14 mouse cellular contexts compared by ENCODE assay signal in genomic region chr15:83758958-83759357, GRCm38 (mm10). TPM values are rescaled to one million over a fixed set of nuclear protein-coding genes. Genes with fewer than 3 reads are reported as not detected.
DNase-seq lines count a peak whose midpoint lies in the region; ATAC-seq and TF ChIP-seq lines count a peak whose summit lies in the region.
"Had no signal": no experiment of that assay in that cellular context is flagged by ENCODE, and none has a peak within 500 bp of the region (broad histone marks: within the 10 kb centered on the region; RNA-seq: fewer than 3 reads in every experiment).

No protein-coding gene starts in this region.

- H3K9me3 ChIP-seq in liver, postnatal 0 days (ENCODE audit: low read length): no peaks in the 10 kb centered on the region
- H3K9me3 ChIP-seq in liver, embryonic 11.5 days (ENCODE audit: control insufficient read depth, low read length): 0 out of 2 replicates have a peak, but pooled peaks cover 2% of the 10 kb centered on the region
- peaks cover 4% of the 10 kb centered on the region for H3K9me3 ChIP-seq in E14TG2a.4 (ENCODE audit: low read length)
- H3K9me3 ChIP-seq in hindbrain, postnatal 0 days (ENCODE audit: low read length): no peaks in the 10 kb centered on the region

- H3K27me3 ChIP-seq in liver, postnatal 0 days (ENCODE audit: insufficient read depth, low read length): no peaks in the 10 kb centered on the region
- no peaks in the 10 kb centered on the region for H3K27me3 ChIP-seq in liver, embryonic 11.5 days (replicated peaks; ENCODE audit: control insufficient read depth, insufficient read depth, low read length)
- peaks cover 8% of the 10 kb centered on the region; the same call in 1 of the 2 replicates for H3K27me3 ChIP-seq in E14TG2a.4 (ENCODE audit: insufficient read depth, low read length)
- H3K27me3 ChIP-seq in hindbrain, postnatal 0 days (ENCODE audit: insufficient read depth, low read length): no peaks in the 10 kb centered on the region

- no peak for ATAC-seq in liver, postnatal 0 days
- no peak for ATAC-seq in liver, embryonic 11.5 days (replicated peaks; ENCODE audit: low FRiP score)
- no peak for ATAC-seq in hindbrain, postnatal 0 days

- 11% methylated on average over 4 of the region's 4 CpGs for WGBS in liver, postnatal 0 days (ENCODE audit: insufficient replicate concordance)
- 12% methylated on average over 4 of the region's 4 CpGs for WGBS in liver, embryonic 11.5 days
- 8% methylated on average over 4 of the region's 4 CpGs for WGBS in hindbrain, postnatal 0 days

- TF ChIP-seq CTCF in gastrocnemius, adult 2 months (IDR thresholded peaks at IDR 0.05): peak; percentile 78
- peak; percentile 62 for TF ChIP-seq CTCF in liver, postnatal 0 days (IDR thresholded peaks at IDR 0.05; ENCODE audit: low read depth)
- TF ChIP-seq CTCF in E14TG2a.4 (conservative IDR thresholded peaks at IDR 0.05; ENCODE audit: low read length): peak; percentile 91
- TF ChIP-seq CTCF in hindbrain, postnatal 0 days (IDR thresholded peaks at IDR 0.05; ENCODE audit: low read depth): peak; percentile 84

- intact Hi-C loops in gastrocnemius, adult 2 months (cut with DNase I): loop anchor here (1.0 kb wide), 1 partner anchor 95 kb away; no protein-coding TSS in a partner anchor

- H3K27ac ChIP-seq in gastrocnemius, adult 2 months: no peak overlapping the region
- H3K27ac ChIP-seq in liver, postnatal 0 days (ENCODE audit: low read depth): no peak overlapping the region
- H3K27ac ChIP-seq in liver, embryonic 11.5 days (ENCODE audit: low read depth, low read length): no peak overlapping the region
- H3K27ac ChIP-seq in hindbrain, postnatal 0 days: no peak overlapping the region

- no peak overlapping the region for H3K4me2 ChIP-seq in liver, postnatal 0 days (ENCODE audit: low read depth, low read length)
- no peak overlapping the region for H3K4me2 ChIP-seq in liver, embryonic 11.5 days
- H3K4me2 ChIP-seq in hindbrain, postnatal 0 days (ENCODE audit: low read depth, low read length): no peak overlapping the region

- no peak for DNase-seq in gastrocnemius, adult 2 months
- DNase-seq in gastrocnemius, adult 18-20 months (ENCODE audit: low spot score): no peak
- no peak for DNase-seq in liver, postnatal 0 days
- no peak for DNase-seq in liver, embryonic 11.5 days (ENCODE audit: low spot score)
- DNase-seq in hindbrain, postnatal 0 days (ENCODE audit: low spot score): peak; percentile 42
- no peak for DNase-seq in thymus, postnatal 14 days
- no peak for DNase-seq in urinary bladder, postnatal 10 days (ENCODE audit: low spot score)
- DNase-seq: adrenal gland, adult 2 months; cerebellum, adult 8-10 months; kidney, postnatal 25 days; left cerebral cortex, postnatal 4 days; lung, postnatal 36 days had no signal

- no peak for TF ChIP-seq EP300 in liver, postnatal 0 days (IDR thresholded peaks at IDR 0.05; ENCODE audit: low read depth)

- no peak overlapping the region for H3K9ac ChIP-seq in liver, postnatal 0 days (replicated peaks)
- no peak overlapping the region for H3K9ac ChIP-seq in liver, embryonic 11.5 days (ENCODE audit: low read depth, low read length)
- no peak overlapping the region for H3K9ac ChIP-seq in hindbrain, postnatal 0 days (replicated peaks; ENCODE audit: low read length)

- no peaks in the 10 kb centered on the region for H3K36me3 ChIP-seq in liver, postnatal 0 days (replicated peaks; ENCODE audit: insufficient read depth, low read length)
- no peaks in the 10 kb centered on the region for H3K36me3 ChIP-seq in liver, embryonic 11.5 days (ENCODE audit: control insufficient read depth, insufficient read depth, low read length)
- no peaks in the 10 kb centered on the region for H3K36me3 ChIP-seq in E14TG2a.4 (ENCODE audit: insufficient read depth, low read length)
- no peaks in the 10 kb centered on the region for H3K36me3 ChIP-seq in hindbrain, postnatal 0 days (ENCODE audit: insufficient read depth, low read length)

- H3K4me1 ChIP-seq in liver, postnatal 0 days (ENCODE audit: insufficient read depth): no peaks in the 10 kb centered on the region
- H3K4me1 ChIP-seq in liver, embryonic 11.5 days (replicated peaks; ENCODE audit: control insufficient read depth, insufficient read depth, low read length): no peaks in the 10 kb centered on the region
- peaks cover 6% of the 10 kb centered on the region; the same call in 1 of the 2 replicates for H3K4me1 ChIP-seq in E14TG2a.4 (replicated peaks; ENCODE audit: low read depth, low read length)
- H3K4me1 ChIP-seq in hindbrain, postnatal 0 days (ENCODE audit: insufficient read depth, low read length): no peaks in the 10 kb centered on the region

- H3K4me3 ChIP-seq in gastrocnemius, adult 2 months: no peak overlapping the region
- no peak overlapping the region for H3K4me3 ChIP-seq in liver, postnatal 0 days (ENCODE audit: low read depth, low read length)
- no peak overlapping the region for H3K4me3 ChIP-seq in liver, embryonic 11.5 days (ENCODE audit: low read depth, low read length)
- H3K4me3 ChIP-seq in E14TG2a.4 (replicated peaks; ENCODE audit: low read length): no peak overlapping the region
- H3K4me3 ChIP-seq in hindbrain, postnatal 0 days (ENCODE audit: low read length): no peak overlapping the region

RNA-seq across cellular contexts. Expression of gene Mpped1, which starts 20.3 kb away (rescaled TPM):
- not detected for total RNA-seq in gastrocnemius, adult 2 months (2021)
- not detected for total RNA-seq in gastrocnemius, adult 18-20 months (2021)
- not detected in 2 replicates for polyA plus RNA-seq in liver, postnatal 0 days (2015; fragmentation: Nextera tagmentation; extraction: Ambion mirVana)
- polyA plus RNA-seq in liver, embryonic 11.5 days (2014; fragmentation: Nextera tagmentation; extraction: Ambion mirVana): 0.18 and 0.29 TPM in 2 replicates
- 31.4 and 48.3 TPM in 2 replicates for total RNA-seq in hindbrain, postnatal 0 days (2014; rRNA removed)
- polyA plus RNA-seq in hindbrain, postnatal 0 days (2015; fragmentation: Nextera tagmentation; extraction: Ambion mirVana): 13.5 and 14.2 TPM in 2 replicates
- total RNA-seq: adrenal gland, adult 2 months; gastrocnemius, adult 8-10 months had no signal
- polyA plus RNA-seq: adrenal gland, adult 2 months had no signal

RNA-seq across cellular contexts. Expression of gene Scube1, which starts 34.1 kb away (rescaled TPM):
- under 1 TPM; 0.18 to 0.45 TPM for total RNA-seq in gastrocnemius, adult 2 months (2021)
- under 1 TPM; 0.14 to 0.27 TPM for total RNA-seq in gastrocnemius, adult 18-20 months (2021)
- 0.25 and 0.41 TPM in 2 replicates for polyA plus RNA-seq in liver, postnatal 0 days (2015; fragmentation: Nextera tagmentation; extraction: Ambion mirVana)
- polyA plus RNA-seq in liver, embryonic 11.5 days (2014; fragmentation: Nextera tagmentation; extraction: Ambion mirVana): 2.5 and 4.0 TPM in 2 replicates
- total RNA-seq in hindbrain, postnatal 0 days (2014; rRNA removed): 13.4 TPM in 2 replicates
- 3.2 and 3.3 TPM in 2 replicates for polyA plus RNA-seq in hindbrain, postnatal 0 days (2015; fragmentation: Nextera tagmentation; extraction: Ambion mirVana)

Comparison
In these comparisons a context has a peak if more than half of its experiments do, and no peak if none do; other contexts are left out.
1. RNA of gene Mpped1, which starts 20.3 kb away (total RNA-seq): 31.4 to 48.3 TPM in hindbrain, postnatal 0 days; not detected in gastrocnemius, adult 18-20 months and not detected in gastrocnemius, adult 2 months; every median in the first group is over 10 times any median in the second.
2. Peak in every context shown above with its lines, with median percentiles within 50 percentile points of each other: CTCF ChIP-seq.